Mouse (Mus musculus) heart, adult 2 months (tissue): ENCODE measurements around the gene Tle3.

Experiments used
- EP300 ChIP-seq: fragments of 200-500 bp; IDR thresholded peaks from 2 replicates; pipeline ENCODE4 v1.6.1; 2011; ENCODE audit warnings: low read depth, low read length, control low read depth; ENCODE audit not compliant: insufficient read depth
- POLR2A ChIP-seq: fragments of 200-500 bp; IDR thresholded peaks from 2 replicates; pipeline ENCODE4 v1.6.1; 2011; ENCODE audit warnings: mild to moderate bottlenecking, low read depth, low read length, control low read depth; ENCODE audit not compliant: insufficient read depth

- no peak for TF ChIP-seq EP300
- TF ChIP-seq POLR2A, result no peak
Observed at GRCm38 (mm10) chr9:61413665-61414456, 41.7 kb downstream of the Tle3 start.
